Mouse (Mus musculus) adrenal gland, postnatal 25 days (tissue): ENCODE data around the gene Pim1. TPM values are rescaled to one million over a fixed set of nuclear protein-coding genes. Genes with fewer than 3 reads are reported as not detected.

Experiments
- DNase-seq: peaks from one replicate; pipeline ENCODE4 v3.0.0; 2021; ENCODE audit warnings: mixed read lengths
- total RNA-seq: library from RNA; stranded (reverse); gene quantifications from 2 replicates; pipeline ENCODE4 v1.2.3, GENCODE M21; 2021

Pim1 gene
- total RNA-seq, 1 experiment from 2014 or later, result 88.8 TPM

DNA sequence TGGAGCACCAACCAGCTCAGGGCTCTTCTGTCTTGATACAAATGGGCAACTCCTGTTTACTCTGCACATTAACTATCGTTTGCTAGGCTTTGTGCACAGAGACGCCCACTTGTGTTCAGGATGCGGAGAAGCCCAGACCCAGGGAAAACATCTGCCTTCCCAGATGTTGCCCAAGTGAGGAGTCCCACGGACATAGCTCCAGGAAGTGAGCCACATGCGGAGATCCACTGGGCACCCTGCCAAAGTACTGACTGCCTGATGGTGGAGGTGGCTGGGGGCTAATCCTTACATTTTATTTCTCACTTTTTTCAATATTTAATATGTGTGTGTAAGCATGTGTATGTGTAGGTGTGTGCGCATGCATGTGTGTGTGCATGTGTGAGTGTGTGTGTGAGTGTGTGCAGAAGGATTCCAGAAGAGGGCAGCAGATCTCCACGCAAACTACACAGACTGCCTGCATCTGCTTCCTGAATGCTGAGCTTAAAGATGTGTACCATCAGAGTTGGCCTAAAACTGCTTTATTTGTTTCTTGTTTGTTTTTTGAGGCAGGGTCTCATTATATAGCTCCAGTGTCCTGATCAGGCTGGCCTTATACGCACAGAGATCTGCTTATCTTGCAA, 38.1 kb downstream of the Pim1 start:
- peak; percentile 45 for DNase-seq

DNA sequence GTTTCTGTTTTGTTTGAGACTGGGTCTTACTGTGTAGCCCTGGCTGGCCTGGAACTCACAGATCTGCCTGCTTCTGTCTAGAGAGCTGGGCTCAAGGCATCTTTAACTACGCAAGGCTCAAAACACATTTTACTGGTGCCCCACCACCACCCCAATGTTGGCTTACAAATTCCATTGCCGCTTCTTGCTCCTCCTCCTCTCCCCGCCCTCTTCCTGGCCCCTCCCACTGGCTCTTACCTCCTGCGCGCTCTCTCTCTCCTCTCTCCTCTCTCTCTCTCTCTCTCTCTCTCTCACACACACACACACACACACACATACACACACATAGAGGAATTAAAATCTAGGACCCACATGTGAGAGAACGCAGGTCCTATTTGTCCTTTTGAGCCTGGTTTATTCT, 40.0 kb downstream of the Pim1 start:
- DNase-seq, result no peak

DNA sequence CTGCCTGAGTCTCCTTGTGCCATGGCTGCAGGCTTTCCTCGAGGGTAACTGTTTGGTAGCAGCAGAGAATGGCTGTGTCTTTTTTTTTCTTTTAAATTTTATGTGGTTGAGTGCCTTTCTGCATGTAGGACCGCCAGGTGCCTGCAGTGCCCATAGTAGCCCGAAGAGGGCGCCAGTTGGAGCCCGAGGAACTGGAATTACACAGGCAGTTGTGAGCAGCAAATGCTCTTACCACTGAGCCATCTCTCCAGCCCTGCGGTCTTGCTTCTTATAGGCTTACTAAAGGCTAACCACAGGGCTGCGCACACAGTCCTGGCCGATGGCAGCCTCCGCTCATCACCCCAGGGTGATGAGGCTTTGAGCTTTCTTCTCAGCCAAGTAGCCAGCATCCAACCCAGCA, 40.7 kb downstream of the Pim1 start:
- no peak for DNase-seq

DNA sequence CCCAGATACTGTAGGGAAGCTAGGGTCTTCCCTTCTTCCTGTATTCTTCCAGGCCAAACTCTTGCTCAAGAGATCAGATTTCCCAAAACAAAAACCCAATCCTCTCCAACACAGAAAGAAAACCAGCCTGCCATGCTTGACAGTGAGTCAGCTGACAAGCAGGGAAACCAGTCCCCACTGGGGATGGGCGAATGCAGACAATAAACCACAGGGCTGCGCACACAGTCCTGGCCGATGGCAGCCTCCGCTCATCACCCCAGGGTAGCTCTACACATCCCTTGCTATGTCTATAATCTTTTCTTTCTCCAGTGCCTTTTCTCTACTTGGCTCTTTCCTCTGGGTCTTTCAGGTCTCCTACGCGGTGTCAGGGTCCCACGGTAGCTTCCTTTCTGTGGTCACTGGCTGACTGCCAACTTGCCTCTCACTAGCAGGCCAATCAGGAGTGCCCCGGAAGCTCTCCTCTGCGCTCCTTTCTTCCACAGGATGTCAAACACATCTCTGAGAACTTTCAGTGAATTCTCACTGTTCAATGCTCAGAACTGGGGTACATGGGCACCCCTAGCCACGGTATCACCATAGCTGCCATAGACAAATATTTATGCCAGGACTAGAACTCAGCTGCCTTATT, 41.3 kb downstream of the Pim1 start:
- no peak for DNase-seq

DNA sequence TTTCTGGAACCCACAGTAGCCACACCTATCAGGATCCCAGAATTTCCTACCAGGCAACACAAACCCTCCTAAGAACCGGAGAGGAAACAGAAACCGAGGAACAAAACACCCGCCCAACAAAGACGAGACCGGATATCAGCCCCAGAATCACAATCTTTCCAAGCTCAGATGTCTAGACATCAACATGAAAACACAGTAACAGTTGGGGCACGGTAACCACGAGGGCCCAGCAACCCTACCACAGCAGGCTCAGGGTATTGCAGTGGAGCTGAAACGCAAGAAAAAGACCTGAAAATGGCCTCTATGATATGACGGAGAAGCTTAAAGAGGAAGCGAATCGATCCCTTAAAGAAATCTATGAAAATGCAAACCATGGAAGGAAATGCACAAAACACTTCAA, 43.3 kb downstream of the Pim1 start:
- DNase-seq, result no peak

DNA sequence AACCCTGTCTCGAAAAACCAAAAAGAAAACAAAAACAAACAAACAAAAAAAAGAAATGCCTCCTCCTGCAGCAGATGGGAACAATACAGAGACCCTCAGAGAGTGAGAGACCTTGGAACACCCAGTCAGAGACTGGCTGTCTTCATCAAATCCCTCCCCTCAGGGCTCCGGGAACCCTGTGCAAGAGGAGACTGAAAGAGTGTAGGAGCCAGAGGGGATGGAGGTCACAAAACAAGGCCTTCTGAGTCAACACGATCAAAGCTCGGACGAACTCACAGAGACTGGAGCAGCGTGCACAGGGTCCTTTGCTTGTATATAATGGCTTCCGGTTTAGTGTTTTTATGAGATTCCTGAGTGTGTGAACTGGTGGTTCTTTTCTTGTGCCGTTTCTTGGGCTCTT, 49.9 kb downstream of the Pim1 start:
- no peak for DNase-seq

DNA sequence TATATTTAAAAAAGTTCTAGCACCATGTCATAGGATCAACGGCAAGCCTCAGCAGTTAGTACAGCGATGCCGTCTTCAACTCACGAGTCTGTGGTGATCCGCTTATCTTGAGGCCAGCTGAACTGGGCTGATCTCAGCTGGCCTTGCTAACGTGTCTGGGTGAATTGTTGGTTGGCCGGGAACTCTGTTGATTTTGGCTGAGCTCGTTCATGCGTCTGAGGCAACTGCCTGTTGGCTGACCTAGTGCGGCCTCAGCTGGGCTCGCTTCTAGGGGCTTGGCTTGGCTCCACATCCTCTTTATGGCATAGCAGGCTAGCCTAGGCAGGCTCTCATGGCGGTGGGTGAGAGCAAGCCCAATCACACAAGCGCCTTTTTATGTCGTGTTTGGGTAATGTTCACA, 50.9 kb downstream of the Pim1 start:
- DNase-seq, result peak; percentile 75

DNA sequence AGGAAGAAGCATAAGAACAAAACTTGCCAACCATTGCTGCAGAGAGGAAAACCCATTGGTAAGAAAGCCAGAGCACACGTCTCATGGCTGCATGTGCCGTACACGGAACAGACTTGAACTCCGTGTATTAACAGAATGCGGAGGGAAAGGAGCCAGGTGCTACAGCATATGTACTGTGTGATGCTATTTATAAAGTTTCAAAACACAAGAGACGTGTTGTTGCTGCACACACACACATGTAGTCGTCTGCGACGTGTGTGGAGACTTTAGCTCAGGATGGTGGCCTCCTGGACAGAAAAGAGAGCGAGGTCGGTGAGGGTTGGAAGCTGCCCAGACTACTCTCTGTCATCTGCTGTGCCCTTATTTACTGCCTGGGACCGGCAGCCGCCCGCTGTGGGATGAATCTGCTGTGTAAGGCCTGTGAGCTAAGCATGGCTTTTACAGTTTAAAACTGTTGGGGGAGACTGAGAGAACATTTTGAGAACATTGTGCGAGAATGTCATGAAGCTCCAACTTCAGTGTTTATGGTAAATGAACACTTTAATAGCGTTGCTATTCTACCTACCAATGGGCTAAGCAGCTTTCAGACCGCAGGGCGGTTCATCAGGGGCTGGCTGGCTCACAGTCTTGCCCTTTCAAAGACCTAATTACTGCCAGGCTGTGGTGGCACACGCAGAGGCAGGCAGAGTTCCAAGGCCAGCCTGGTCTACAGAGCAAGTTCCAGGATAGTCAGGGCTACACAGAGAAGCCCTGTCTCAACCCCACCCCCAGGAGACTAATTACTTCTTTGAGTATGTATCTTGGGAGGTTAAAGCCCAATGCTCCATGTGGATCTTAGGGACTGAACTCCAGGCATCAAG, 52.5 kb downstream of the Pim1 start:
- no peak for DNase-seq

DNA sequence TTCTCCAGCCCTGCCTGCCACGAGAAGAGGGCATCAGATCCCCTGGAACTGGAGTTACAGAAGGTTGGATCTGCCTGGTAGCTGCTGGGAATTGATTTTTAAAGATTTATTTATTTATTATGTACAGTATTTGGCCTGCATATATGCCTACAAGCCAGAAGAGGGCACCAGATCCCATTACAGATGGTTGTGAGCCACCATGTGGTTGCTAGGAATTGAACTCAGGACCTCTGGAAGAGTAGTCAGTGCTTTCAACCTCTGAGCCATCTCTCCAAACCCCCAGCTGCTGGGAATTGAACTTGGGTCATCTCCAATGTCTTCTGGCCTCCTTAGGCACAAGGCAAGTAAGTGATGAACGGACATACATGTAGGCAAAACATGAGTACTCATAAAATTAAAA, 53.5 kb downstream of the Pim1 start:
- DNase-seq, result no peak

DNA sequence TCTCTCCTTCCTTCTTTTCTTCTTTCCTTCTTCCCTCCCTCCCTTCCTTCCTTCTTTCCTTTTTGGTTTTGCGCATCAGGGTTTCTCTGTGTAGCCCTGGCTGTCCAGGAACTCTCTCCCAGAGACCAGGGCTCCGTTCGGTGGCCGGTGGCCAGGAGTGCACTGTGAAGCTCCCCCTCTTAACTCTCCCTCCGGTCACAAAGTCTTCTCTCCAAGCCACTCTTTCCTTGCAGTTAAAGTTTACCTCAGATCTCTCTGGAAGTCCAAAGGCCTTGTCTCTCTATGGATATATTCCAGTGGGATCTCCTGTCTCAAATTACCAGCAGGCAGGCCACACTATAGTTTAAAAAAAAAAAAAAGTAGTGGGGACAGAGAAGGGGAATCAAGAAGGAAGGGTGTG, 54.7 kb downstream of the Pim1 start:
- DNase-seq, result no peak

Other genes starting within 250 kb of the Pim1 start
- 22.3 and 28.9 TPM in 2 replicates for gene Ppil1, start 226.6 kb upstream of the Pim1 start, total RNA-seq
- gene BC004004, start 222.0 kb upstream of the Pim1 start, total RNA-seq, result 116 and 134 TPM in 2 replicates
- 9.5 and 13.2 TPM in 2 replicates for gene Pi16, start 173.1 kb upstream of the Pim1 start, total RNA-seq
- 231 and 242 TPM in 2 replicates for gene Mtch1, start 142.8 kb upstream of the Pim1 start, total RNA-seq
- 1.6 and 3.0 TPM in 2 replicates for gene Fgd2, start 129.8 kb upstream of the Pim1 start, total RNA-seq
- gene Gm17657, start 58.9 kb downstream of the Pim1 start, total RNA-seq, result not detected in 2 replicates
- 28.4 and 30.7 TPM in 2 replicates for gene Tbc1d22b, start 59.0 kb downstream of the Pim1 start, total RNA-seq
- 0.36 TPM in 1 of 2 replicates, not detected in the other for gene Tmem217, start 61.6 kb downstream of the Pim1 start, total RNA-seq
- gene Rnf8, start 124.0 kb downstream of the Pim1 start, total RNA-seq, result 54.1 and 57.0 TPM in 2 replicates
- 4.5 and 5.0 TPM in 2 replicates for gene Gm28043, start 124.1 kb downstream of the Pim1 start, total RNA-seq
- 88.4 and 104 TPM in 2 replicates for gene Cmtr1, start 169.8 kb downstream of the Pim1 start, total RNA-seq
- 9.3 and 14.0 TPM in 2 replicates for gene Ccdc167, start 226.3 kb downstream of the Pim1 start, total RNA-seq